Mouse (Mus musculus): ENCODE results near the gene Gm10488.
"Not testable (repeated sequence)": the region's sequence is repeated elsewhere in the genome, so short reads cannot be mapped to it uniquely, and the experiment has no call there.

Gene Gm10488

GRCm38 (mm10) chrX:29976014-29976413 lies at the start of gene Gm10488:
Gm10488 (plus strand) TSS chrX:29976314.
- DNase-seq: not testable (repeated sequence)

Measured in cerebellum, postnatal 14 days (tissue).